Mouse (Mus musculus): ENCODE results near the gene Gad1. TPM values are rescaled to one million over a fixed set of nuclear protein-coding genes. Genes with fewer than 3 reads are reported as not detected.
"Not testable (repeated sequence)": the region's sequence is repeated elsewhere in the genome, so short reads cannot be mapped to it uniquely, and the experiment has no call there.

The Gad1 gene
- polyA plus RNA-seq, 1 experiment = 0.69 TPM

- not testable (repeated sequence) for H3K36me3 ChIP-seq (ENCODE audit: control insufficient read depth, insufficient read depth, low read length); H3K27me3 ChIP-seq (ENCODE audit: control insufficient read depth, insufficient read depth, low read length); H3K4me1 ChIP-seq (ENCODE audit: control insufficient read depth, insufficient read depth, low read length); H3K4me3 ChIP-seq (ENCODE audit: control insufficient read depth, low read depth, low read length); H3K27ac ChIP-seq (ENCODE audit: control insufficient read depth, insufficient read depth, low read depth, low read length)
- peak; percentile 53; the same call in 1 of the 2 replicates for TF ChIP-seq CTCF (IDR thresholded peaks at IDR 0.05; ENCODE audit: control insufficient read depth, insufficient read depth, insufficient replicate concordance, low read depth, low read length)
These were observed 14.6 kb upstream of the Gad1 start for GRCm38 (mm10) chr2:70538283-70538682.

DNA sequence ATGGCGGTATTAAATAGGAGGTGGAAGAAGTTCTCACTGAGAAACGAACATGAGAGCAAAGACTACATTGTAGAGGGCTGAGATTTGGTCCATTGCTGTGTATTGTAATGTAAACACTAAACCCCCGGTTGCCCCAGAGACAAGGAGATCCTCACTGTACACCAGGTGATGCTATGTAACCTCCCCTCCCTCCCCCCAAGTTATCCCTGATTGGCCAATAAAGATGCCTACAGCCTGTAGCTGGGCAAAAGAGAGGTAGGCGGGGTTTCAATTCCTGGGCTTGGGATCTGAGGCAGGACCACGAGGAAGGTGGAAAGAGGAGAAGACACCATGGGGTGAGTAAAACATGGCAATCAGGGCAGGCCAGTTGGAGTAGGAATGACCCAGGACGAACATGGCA is 2.2 kb upstream of the Gad1 start:
- Histone ChIP-seq H3K4me3 (ENCODE audit: control insufficient read depth, low read depth, low read length) (no peak overlapping the region), H3K27ac (ENCODE audit: control insufficient read depth, insufficient read depth, low read depth, low read length) (no peak overlapping the region), H3K27me3 (ENCODE audit: control insufficient read depth, insufficient read depth, low read length) (no peaks in the 10 kb centered on the region), H3K4me1 (ENCODE audit: control insufficient read depth, insufficient read depth, low read length) (peaks cover 2% of the 10 kb centered on the region; the same call in 1 of the 2 replicates), H3K36me3 (ENCODE audit: control insufficient read depth, insufficient read depth, low read length) (no peaks in the 10 kb centered on the region)
- no peak for TF ChIP-seq POLR2A (IDR thresholded peaks at IDR 0.05; ENCODE audit: control insufficient read depth, low read depth, low read length)

DNA sequence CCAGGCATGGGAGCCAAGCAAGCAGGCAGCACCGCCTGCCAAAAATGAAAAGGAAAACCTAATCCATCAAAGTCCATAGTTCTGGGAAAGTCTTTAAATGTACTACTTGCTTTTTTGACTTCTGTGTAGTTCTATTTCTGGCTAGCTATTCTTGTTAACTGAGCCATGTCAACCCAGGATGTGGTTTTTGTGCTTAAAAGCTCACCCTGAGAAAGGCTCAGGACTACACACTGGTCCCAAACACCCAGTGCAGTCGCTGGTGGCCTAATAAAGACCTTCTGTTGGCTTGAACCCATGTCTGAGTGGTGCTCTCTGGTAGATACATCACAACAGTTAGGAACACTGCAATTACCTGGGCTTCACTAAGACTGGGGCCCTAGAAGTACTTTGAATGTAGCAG is 1.4 kb upstream of the Gad1 start:
- H3K4me1 ChIP-seq (ENCODE audit: control insufficient read depth, insufficient read depth, low read length) = peaks cover 2% of the 10 kb centered on the region; the same call in 1 of the 2 replicates
- no peaks in the 10 kb centered on the region for H3K27me3 ChIP-seq (ENCODE audit: control insufficient read depth, insufficient read depth, low read length)
- no peak overlapping the region for H3K27ac ChIP-seq (ENCODE audit: control insufficient read depth, insufficient read depth, low read depth, low read length)
- H3K4me3 ChIP-seq (ENCODE audit: control insufficient read depth, low read depth, low read length) = no peak overlapping the region
- TF ChIP-seq CTCF (IDR thresholded peaks at IDR 0.05; ENCODE audit: control insufficient read depth, insufficient read depth, insufficient replicate concordance, low read depth, low read length) = no peak
- TF ChIP-seq POLR2A (IDR thresholded peaks at IDR 0.05; ENCODE audit: control insufficient read depth, low read depth, low read length) = no peak
- H3K36me3 ChIP-seq (ENCODE audit: control insufficient read depth, insufficient read depth, low read length) = no peaks in the 10 kb centered on the region

DNA sequence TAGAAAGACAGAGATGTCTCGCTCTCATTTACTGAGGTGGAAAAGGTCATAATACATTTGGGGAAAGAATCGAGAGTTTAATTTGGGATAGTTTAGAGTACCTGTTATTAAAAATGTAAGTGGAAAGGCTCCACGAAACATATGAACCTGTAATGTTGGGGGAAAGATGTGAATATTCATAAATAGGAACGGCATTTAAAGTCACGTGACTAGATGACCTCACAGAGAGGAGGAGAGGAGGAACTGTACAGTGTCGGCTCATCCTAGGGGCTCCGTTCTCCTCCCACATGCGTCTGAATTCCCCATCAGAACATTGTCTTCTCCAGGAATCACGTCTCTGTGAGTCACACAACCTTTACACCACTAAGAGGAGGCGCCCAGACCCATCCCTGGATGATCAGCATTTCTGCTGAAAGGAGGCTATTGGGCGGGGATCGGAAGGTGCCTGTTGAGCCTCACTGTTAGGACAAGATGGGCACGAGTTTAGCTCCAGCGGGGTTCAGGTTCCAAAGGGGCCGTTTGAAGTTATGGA is 739 bp upstream of the Gad1 start:
- H3K4me1 ChIP-seq (ENCODE audit: control insufficient read depth, insufficient read depth, low read length) = peaks cover 2% of the 10 kb centered on the region; the same call in 1 of the 2 replicates
- H3K36me3 ChIP-seq (ENCODE audit: control insufficient read depth, insufficient read depth, low read length) = no peaks in the 10 kb centered on the region
- no peak for TF ChIP-seq CTCF (IDR thresholded peaks at IDR 0.05; ENCODE audit: control insufficient read depth, insufficient read depth, insufficient replicate concordance, low read depth, low read length)
- no peak for TF ChIP-seq POLR2A (IDR thresholded peaks at IDR 0.05; ENCODE audit: control insufficient read depth, low read depth, low read length)
- peak overlapping the region; percentile 11; the same call in 1 of the 2 replicates for H3K4me3 ChIP-seq (ENCODE audit: control insufficient read depth, low read depth, low read length)
- no peak overlapping the region for H3K27ac ChIP-seq (ENCODE audit: control insufficient read depth, insufficient read depth, low read depth, low read length)
- H3K27me3 ChIP-seq (ENCODE audit: control insufficient read depth, insufficient read depth, low read length) = no peaks in the 10 kb centered on the region

GRCm38 (mm10) chr2:70553826-70554225 is 954 bp downstream of the Gad1 start:
- TF ChIP-seq POLR2A (IDR thresholded peaks at IDR 0.05; ENCODE audit: control insufficient read depth, low read depth, low read length) (no peak), CTCF (IDR thresholded peaks at IDR 0.05; ENCODE audit: control insufficient read depth, insufficient read depth, insufficient replicate concordance, low read depth, low read length) (no peak)
- Histone ChIP-seq H3K4me3 (ENCODE audit: control insufficient read depth, low read depth, low read length) (no peak overlapping the region), H3K27me3 (ENCODE audit: control insufficient read depth, insufficient read depth, low read length) (no peaks in the 10 kb centered on the region), H3K36me3 (ENCODE audit: control insufficient read depth, insufficient read depth, low read length) (no peaks in the 10 kb centered on the region), H3K27ac (ENCODE audit: control insufficient read depth, insufficient read depth, low read depth, low read length) (no peak overlapping the region), H3K4me1 (ENCODE audit: control insufficient read depth, insufficient read depth, low read length) (peaks cover 3% of the 10 kb centered on the region)

DNA sequence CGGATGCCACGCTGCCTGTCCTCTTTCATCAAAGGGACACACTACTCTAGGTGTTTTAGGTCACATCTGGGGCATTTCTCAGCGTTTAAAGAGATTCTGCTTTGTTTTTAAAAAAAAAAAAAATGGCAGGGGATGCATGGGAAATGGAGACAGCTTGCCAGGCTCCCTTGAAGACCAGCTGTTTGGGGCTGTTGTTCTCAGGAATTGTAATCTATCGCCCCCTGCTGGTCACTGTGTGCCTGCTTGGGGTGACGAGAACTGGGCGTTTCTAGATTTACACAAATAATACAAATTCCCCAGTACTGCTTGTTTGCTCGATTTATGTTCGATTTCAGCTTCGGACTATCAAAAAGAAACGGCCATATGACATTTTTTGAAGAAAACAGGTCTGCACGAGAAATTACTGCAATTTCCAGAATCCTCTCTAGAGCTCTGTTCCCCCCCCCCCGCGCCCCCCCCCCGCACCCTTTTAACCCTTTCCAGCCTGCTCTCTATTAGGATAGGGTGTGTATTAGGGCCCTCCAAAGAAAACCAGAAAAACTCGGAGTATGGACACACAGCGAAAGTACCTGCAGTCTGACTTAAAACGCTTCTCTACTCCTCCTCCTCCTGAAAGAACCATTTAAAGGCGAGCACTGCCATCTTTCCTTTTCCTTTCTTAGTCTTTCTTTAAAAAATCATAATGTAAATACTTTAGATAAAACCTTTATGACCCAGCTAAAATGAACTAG is 5.4 kb downstream of the Gad1 start:
- Histone ChIP-seq H3K36me3 (ENCODE audit: control insufficient read depth, insufficient read depth, low read length) (no peaks in the 10 kb centered on the region), H3K27me3 (ENCODE audit: control insufficient read depth, insufficient read depth, low read length) (peaks cover 3% of the 10 kb centered on the region; the same call in 1 of the 2 replicates), H3K27ac (ENCODE audit: control insufficient read depth, insufficient read depth, low read depth, low read length) (no peak overlapping the region), H3K4me1 (ENCODE audit: control insufficient read depth, insufficient read depth, low read length) (peaks cover 10% of the 10 kb centered on the region), H3K4me3 (ENCODE audit: control insufficient read depth, low read depth, low read length) (no peak overlapping the region)
- TF ChIP-seq POLR2A (IDR thresholded peaks at IDR 0.05; ENCODE audit: control insufficient read depth, low read depth, low read length) (no peak), CTCF (IDR thresholded peaks at IDR 0.05; ENCODE audit: control insufficient read depth, insufficient read depth, insufficient replicate concordance, low read depth, low read length) (peak; percentile 83; the same call in 1 of the 2 replicates)

DNA sequence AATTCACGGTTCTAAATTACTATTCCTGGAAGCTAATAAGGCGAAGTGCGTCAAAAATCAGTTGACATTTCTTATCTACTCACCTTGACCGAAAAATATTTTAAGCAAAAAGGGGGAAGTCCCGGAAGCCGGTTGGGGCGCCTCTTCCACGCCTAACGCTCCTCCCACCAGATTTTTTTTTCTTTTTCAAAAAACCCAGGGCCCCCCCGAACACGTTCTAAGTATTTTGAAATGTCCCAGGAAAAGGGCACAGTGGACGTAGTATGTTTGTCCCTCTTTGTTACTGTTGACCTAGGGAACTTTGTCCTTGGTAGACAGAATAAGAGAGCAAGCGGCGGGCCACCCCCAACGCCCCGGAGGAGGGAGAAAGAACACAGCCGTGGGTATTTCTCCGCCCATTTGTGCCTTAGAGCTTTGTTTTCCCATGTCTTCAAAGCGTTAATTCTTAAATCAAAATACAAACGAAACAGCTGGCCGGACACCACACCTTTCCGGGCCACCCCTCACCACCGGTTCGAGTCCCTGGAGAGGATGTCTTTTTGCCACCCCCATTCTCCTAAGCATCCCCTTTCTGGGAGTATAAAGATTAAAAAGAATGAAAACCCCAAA is 6.1 kb downstream of the Gad1 start:
- no peak for TF ChIP-seq POLR2A (IDR thresholded peaks at IDR 0.05; ENCODE audit: control insufficient read depth, low read depth, low read length)
- TF ChIP-seq CTCF (IDR thresholded peaks at IDR 0.05; ENCODE audit: control insufficient read depth, insufficient read depth, insufficient replicate concordance, low read depth, low read length) = no peak
- Histone ChIP-seq H3K36me3 (ENCODE audit: control insufficient read depth, insufficient read depth, low read length) (no peaks in the 10 kb centered on the region), H3K4me3 (ENCODE audit: control insufficient read depth, low read depth, low read length) (no peak overlapping the region), H3K27me3 (ENCODE audit: control insufficient read depth, insufficient read depth, low read length) (peaks cover 3% of the 10 kb centered on the region; the same call in 1 of the 2 replicates), H3K27ac (ENCODE audit: control insufficient read depth, insufficient read depth, low read depth, low read length) (no peak overlapping the region), H3K4me1 (ENCODE audit: control insufficient read depth, insufficient read depth, low read length) (peaks cover 10% of the 10 kb centered on the region)

Data from testis, adult 2 months (tissue).